Mouse (Mus musculus) layer of hippocampus, adult 9-11 months (tissue): ENCODE measurements around the gene Bivm.

Experiments
- DNase-seq: peaks from one replicate; pipeline ENCODE4 v3.0.0; 2022

Gene Bivm

DNA sequence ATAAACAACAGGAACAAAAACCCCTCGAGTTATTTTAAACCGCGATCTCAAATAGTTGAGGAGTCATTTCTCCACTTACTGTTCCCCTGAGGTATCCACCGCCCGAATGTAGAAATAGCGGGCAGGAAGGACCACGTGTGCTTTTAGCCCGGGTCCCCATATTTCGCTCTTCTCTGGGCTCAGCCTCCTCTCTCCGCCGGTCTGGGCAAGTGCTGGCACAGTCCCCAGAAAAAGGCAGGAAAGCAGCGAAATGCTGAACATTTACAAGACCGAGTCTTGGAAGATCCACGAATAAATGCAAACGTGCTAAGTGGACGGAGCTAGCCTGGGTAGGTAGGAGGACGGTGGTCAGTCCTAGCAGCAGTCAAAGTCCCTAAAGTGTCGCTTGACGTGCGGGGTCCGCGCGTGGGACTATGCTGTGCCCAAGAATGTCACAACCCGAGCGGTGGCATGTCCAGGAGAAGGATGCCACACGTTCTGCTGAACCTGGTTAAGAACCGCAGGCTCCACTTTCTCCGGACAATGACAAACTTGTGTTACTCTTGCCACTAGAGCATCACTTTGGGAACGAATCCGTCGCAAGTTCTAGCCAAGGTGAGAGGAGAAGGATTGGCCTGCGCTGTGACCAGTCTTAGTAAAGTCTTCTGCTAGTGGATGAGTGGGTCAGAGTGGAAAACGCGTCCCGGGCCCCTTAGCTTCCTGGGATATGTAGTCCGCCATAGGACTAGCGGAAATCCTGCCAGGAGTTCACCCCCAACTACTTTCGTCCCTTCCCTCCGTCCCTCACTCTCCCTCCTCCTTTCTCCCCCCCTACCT, at the start of gene Bivm, which contains the start of gene Kdelc1:
Gene Bivm (plus strand): TSS at position 719 of the 816 bp plus-strand sequence.
Gene Kdelc1 (minus strand): TSS at position 570 of the 816 bp plus-strand sequence.
- DNase-seq, result peak; percentile 98

DNA sequence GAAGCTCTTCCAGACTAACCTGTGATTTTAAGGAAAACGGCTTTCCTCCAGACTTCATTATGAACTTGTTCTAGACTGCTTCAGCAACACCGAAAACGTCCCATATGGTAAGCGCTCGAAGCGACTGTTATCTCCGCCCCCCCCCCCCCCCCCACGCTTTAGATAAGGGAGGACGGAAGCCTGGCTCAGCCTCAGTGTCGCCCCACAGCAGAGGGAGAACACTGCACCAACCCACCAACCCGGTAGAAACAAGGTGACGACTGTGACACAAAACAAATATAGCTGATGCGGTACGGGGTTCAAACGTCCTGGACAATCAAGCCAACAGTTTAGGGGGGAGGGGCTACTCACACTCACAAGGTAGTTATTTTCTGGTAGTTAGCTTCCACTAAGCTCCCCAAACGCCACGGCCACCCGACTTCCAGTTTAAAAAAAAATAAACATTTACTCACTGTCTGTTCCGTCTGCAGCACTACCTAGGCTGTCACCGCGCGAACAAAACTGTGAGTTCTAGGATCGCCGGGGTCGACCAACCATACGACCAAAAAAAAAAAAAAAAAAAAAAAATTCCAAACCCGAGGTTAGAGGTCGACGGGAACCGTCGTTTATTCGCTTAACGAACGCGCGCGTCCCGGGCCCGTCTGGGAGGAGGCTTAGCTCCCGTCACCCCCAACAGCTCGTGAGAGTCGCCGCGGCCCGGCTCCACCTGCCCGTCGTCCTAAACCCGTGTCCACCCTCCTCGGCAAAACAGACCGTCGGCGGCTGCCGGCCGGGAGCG, 17.1 kb upstream of the Bivm start:
- DNase-seq, result peak; percentile 18

DNA sequence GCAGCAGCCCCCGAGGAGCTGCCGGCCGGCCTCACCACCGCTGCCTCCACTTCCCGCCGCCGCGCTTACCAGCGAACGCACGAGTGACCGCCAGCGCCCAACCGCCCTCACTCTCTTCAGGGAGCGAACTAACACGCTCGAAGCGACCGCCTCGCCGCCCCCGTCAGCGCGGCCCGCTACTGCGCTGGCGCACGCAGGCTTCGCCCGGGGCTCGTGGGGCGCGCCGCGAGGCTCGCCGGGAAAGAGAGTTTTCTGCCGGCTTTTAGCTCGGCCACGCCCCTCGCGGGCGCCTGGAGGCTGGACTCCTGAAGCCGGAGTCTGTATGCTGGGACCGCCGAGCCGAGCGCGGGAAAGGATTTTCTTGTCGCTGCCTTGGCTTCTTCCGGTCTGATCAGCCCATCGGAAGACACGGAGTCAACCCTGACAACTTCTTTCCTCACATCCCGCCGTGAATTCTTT, 16.5 kb upstream of the Bivm start, which contains the start of gene Tex30:
Gene Tex30 (minus strand): TSS at position 183 of the 459 bp plus-strand sequence.
- DNase-seq, result peak; percentile 92

DNA sequence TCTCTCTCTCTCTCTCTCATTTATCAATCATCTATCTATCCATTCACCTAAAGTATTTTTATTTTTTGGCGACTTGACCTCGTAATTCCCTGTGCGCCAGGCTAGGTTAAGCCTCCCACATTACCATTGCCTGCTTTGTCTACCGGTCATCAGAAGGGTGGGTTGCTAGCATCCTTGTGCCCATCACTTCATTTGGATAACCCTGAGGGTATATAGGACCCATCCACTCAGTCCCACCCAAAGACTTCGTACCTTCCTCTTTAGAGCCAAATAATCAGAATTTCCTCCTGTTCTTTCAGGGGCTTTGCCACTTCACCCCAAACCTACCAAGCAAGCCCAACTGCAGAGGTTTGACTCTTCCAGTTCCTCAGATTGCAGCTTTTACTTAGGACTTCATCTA, 15.8 kb upstream of the Bivm start:
- DNase-seq, result no peak

DNA sequence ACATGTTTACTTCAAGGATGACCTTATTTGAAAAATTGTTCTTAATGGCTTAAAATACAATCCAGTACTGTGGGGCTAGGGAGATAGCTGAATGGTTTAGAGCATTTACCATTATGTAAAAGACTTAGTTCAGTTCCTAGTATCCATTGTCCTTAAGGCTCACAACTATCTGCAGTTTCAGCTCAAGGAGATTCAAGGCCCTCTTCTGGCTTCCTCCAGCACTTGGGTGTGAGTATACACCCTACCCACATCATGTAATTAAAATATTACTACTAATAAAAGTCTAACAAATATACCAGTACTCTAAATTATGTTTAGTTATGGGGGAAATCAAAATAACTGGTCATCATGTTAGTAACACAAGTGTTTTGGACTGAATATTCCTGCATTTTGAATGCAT, 1.2 kb upstream of the Bivm start:
- DNase-seq, result no peak

DNA sequence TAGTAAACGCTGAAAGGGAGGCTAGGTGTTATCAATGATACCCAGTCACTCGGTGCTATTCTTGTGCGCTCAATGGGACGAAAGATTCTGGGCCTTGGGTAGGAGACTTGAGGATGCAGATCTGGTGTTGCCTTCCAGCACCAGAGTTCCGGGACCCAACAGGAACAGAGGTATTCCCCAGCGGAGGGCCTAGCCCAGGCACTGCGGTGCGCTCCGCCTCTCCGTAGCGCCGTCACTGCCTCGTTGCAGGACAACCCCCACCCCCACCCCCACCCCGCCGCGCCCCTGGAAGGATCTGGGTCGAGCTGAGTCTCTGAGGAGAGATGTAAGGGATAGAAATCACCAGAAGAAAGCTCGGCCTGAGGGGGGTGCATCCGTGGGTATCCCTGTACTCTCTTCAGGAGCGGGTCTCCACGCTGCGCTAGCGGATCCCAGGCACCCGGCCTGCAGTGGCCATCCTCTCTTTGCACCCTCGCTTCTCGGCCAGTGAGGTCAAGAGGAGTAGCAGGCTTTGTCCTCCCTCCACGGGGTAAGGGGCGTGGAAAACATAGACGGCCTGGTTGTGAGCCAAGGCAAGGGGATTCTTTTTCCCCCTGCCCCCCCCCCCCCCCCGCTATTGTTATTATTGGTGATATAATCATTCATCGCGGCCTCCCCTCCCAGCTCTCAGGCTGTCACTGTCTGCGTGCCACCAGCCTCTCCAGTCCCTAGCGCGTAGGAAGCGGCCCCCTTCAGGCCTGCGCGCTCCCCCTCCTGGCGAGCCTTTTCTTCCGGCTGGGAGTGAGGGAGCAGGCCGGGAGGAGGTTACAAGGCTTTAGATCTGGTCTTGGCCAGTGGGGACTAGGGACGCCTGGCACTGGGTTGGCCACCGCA, 680 bp downstream of the Bivm start:
- peak; percentile 87 for DNase-seq

DNA sequence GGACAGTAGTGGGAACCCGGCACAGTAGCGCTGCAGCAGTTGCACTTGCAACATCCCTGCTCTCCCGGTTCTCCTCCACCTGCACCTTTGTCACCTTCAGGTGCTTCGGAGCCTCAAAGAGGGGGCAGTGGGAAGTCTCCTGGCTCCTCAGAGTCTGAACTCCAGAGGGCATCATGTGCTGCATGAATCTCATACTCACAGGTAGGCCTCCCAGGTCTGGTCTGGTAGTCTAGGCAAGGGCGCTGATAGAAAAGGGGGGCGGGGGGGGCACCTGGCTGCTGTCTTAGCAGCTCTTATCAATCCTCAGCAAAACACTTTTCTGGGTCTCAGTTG, 1.3 kb downstream of the Bivm start:
- DNase-seq, result no peak

DNA sequence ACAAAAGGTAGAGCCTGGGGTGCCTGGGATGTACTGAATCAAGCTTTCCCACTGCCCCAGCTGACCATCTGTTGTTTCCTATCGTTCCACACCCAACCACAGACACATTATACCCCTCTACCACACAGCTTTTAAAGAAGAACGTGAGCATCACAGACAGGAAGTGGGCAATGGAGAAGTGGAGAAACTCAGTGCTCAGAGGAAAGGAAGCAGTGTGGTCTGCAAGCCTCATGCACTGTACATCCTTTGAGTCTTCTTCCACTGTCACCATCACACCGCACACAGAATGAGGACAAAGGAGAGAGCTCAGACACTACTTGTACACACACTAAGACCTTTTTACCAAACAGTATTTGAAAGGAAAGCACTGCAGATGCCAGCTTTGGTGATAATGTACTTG, 3.5 kb downstream of the Bivm start:
- DNase-seq, result no peak

DNA sequence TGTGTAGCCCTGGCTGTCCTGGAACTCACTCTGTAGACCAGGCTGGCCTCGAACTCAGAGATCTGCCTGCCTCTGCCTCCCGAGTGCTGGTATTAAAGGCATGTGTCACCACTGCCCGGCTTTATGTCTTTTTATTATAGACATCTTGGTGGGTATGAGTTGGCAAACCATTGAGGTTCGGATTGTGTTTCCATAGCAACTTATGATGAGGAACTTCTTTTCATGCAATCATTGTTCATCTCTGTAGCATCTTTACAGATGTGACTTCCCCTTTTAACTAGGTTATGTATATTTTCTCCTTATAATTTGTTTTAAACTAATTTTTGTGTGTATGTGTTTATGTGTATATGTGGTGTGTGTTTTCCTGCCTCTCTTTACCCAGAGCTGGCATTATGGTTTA, 6.8 kb downstream of the Bivm start:
- no peak for DNase-seq

DNA sequence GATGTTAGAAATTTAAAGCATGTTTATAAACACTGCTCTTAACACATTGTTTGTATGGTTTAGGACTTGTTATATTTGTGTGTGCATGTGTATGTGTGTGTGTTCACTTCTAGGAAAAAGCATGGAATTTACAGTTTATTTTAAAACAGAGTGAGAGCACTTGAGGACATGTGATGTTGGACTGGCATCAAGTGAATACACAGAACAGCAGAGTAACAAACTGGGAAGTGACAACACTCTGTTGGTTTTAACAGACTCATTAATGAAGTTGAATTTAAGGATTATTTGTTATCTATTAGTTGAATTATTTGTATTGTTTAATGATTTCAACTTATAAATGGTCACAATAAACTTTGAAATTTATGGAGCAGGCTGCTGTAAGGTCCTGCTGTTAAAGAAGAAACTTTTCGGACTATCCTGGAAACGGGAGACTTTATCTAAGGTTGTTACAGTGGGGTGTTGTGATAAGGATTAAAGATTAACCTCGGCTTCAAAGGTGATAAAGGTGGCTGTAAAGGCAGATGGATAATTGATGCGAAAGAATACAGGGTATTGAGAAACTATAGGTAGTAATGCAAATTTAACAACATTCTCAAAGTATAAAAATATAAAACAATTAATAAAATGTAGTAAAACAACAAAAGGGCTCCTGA, 11.3 kb downstream of the Bivm start:
- no peak for DNase-seq

DNA sequence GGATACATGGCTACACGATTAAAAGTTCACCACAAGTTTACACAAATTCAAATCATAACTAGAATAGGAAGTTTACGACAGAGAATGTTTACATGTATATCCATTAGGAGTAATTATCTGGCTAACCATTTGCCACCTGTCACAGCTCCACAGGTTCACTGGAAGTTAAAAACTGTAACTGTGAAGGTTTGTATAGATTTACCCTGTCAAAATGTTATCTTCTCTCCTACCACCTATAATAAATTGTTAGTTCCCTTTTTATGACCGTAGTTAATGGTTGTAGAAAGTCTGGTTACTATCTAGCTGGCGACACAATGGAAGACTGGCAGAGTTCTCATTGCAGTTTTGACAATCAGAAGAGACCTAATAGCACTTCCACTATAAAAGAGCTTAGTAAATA, 21.5 kb downstream of the Bivm start:
- no peak for DNase-seq

DNA sequence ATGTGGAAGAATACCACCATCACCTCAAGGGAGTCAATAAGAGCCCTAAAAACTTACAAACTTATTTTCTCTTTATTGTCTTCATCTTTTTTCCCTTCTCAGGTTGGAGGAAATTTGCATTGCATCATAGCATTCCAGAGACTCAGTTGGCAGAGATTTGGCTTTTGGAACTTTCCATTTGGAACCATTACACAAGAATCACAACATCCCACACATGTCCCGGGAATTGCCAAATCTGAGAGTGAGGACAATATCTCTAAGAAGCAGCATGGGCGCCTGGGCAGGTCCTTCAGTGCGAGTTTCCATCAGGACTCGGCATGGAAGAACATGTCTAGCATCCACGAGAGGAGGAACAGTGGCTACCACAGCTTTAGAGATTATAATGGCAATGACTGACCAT, 24.0 kb downstream of the Bivm start:
- no peak for DNase-seq

DNA sequence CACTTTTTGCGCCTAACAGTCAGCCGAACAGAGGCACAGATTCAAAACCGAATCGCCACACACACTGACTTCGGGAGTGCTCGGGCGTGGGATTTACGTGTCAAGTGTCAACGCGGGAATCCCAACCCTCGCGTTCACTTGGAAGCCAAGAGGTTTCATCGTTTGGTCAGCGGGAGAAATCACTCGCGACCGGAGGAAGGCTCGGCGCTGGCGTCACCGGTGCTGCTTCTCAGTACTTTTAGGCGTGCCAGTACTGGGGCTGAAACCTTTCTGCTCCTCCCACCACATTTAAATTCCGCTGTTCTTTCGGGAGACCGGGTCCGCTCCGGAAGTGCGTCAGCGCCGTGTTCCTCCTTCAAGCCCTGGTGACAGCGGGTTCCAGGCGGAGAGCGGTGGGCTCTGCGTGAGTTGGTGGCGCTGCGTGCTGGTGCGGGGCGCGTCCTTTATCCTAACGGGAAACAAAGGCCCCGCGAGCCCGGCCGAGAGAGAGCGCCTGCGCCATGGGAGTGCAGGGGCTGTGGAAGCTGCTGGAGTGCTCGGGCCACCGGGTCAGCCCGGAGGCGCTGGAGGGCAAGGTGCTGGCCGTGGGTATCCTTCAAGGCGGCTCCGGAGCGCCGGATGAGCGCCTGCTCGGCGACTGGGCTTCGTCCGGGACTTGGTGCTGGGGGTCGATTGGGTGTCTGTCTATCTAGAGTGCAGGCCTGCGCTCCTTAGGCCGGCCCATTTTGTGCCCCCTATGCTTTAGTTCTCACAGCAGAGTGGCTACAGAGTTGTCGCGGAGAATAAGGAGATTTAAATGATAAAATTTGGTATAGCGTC, 29.0 kb downstream of the Bivm start, which contains the start of gene Ercc5:
Gene Ercc5 (plus strand): TSS at position 182 of the 819 bp plus-strand sequence.
- peak; percentile 89 for DNase-seq

DNA sequence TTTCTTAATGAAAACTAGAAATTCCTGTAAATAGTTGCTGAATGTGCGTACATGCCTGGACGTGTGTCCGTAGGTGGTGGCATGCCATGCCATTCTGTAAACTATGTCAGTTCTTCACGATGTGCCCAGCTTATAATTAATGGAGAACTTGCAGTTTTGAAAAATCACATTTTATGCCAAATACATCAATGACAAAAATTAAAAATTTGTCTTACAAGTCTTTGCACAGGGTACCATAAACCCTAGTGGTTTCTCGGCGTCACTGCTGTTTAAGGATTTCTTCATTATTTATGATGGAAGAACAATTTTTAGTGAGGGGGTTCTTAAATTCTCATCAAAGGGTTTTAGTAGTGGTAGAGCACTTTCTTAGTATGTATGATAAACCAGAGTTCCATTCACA, 29.9 kb downstream of the Bivm start:
- no peak for DNase-seq

DNA sequence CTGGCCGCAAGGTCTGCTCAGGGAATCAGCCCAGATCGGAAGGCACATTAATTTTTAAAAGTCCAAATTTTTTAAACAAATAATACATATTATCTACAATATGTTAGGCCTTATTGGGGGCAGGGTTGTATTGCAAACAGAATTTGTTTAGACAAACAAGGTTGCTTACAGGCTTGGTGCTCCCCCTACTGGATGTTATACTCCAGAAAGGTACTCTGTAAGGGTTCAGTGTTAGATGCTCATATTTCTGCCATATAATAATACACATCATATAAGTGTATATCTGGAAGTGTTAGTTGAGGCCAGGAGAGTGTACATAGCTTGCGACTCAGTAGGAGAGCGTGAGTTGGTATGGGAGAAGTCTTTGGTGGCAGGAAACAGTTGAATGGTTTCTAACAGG, 36.5 kb downstream of the Bivm start:
- DNase-seq, result no peak

DNA sequence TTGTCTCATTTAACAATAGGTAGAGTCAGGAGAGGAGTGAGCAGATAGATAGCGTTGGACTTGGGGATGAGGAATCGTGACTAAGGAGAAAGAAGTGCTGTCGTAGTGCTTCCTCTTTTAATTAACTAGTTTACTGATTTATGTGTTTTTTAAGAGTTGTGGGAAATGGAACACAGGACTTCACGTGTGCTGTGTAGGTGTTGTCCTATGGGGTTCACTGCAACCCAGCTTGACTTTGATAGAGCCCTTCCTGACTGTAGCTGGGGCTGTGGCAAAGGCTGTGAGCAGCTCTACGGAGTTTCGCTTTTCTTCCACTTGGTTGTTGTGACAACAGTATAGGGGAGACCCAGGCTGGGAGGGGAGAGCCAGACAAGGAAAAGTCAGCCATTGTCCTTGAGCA, 39.6 kb downstream of the Bivm start:
- DNase-seq, result no peak

DNA sequence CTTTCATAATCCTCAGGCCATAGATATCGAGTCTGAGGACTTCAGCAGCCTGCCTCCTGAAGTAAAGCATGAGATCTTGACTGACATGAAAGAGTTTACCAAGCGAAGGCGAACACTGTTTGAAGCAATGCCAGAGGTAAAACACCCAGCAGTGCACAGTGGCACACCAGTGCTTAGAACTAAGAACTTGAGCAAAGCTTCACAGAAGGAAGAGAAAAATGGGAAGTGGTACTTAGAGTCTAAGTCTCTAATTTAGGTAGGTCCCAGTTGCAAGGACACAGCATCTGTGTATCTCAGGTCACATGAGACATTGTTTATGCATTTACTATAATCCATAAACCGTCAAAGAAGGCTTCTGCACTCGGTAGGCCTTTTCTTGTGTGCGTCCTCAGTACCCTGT, 43.1 kb downstream of the Bivm start:
- DNase-seq, result no peak

DNA sequence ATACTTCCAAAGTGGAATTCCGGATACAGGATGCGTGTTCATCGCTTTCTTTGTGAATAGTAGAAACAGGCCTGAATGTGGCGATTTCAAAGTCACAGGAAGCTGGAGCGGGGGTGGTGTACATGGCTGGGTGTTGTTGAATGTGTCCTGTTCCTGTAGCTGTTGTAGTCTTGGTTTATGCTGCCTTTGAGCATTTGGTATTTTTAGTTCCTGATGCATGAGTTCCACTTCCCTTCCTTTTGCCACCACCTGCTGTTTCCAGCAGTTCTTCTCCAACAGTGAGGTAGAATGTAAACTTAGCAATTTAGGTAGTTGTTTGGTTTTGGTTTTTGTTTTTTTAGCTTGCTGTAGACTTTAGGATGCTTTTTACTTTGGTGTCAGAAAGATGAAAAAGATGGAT, 43.6 kb downstream of the Bivm start:
- no peak for DNase-seq

DNA sequence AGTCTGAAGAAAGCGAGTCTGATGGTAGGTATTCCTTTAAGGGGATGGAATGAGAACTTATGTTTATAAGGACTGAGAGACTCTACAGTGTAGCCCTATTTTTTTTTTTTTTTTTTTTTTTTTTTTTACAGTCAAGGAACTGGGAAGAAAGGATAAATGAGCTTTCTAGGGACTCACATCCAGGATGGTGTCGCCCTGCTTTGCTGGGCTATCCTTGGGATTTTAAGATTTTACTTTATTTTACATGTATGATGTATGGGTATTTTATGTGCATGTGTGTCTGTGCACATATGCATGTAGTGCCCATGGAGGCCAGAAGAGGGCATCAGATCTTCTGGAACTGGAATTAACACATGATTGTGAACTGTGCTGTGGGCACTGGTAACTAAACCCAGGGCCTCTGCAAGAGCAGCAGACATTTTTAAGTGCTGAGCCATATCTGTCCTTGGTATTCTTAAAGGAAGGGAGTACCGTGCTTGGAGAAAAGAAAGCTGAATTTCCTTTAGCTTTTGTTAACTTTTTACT, 49.2 kb downstream of the Bivm start:
- no peak for DNase-seq

DNA sequence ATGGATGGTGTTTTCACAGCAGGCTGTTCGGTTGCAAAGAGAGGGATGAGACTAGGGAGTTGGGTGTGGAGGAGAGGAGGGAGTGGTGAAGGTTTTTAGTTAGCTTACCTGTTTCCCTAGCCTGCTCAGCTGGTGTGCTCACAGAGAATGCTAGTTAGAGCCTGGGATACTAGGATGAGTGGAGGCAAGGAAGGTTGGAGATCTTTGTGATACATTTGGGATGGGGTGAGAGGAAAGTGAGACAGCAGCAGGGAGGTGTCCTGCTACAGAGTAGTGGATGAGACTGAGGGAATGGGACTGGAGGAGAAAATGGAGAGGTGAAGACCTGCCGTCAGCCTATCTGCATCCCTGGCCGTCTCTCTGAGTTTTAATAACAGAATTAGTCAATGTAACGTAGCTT, 53.9 kb downstream of the Bivm start:
- no peak for DNase-seq

DNA sequence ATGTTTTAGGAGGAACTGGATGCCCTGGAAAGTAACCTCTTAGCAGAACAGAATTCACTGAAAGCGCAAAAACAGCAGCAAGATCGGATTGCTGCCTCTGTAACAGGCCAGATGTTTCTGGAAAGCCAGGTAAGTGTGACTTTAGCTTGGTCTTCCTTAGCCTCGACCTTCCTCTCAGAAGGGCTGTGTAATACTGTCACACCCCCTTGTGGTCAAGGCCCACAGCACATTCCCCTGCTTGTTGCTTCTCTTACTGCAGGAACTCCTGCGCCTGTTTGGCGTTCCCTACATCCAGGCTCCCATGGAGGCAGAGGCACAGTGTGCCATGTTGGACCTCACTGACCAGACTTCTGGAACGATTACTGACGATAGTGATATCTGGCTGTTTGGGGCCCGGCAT, 55.1 kb downstream of the Bivm start:
- no peak for DNase-seq
